In genomic region chr1:164899506-164899905, GRCm38 (mm10) we compare ENCODE assay signal across 9 mouse cellular contexts. TPM values are rescaled to one million over a fixed set of nuclear protein-coding genes. Genes with fewer than 3 reads are reported as not detected.
DNase-seq lines count a peak whose midpoint lies in the region; ATAC-seq and TF ChIP-seq lines count a peak whose summit lies in the region.
"Had no signal": no experiment of that assay in that cellular context is flagged by ENCODE, and none has a peak within 500 bp of the region (broad histone marks: within the 10 kb centered on the region; RNA-seq: fewer than 3 reads in every experiment).

No protein-coding gene starts in this region.

- peaks cover 9% of the 10 kb centered on the region; the same call in 1 of the 2 replicates for H3K4me1 ChIP-seq in forebrain, embryonic 15.5 days
- H3K4me1 ChIP-seq in intestine, embryonic 14.5 days (replicated peaks; ENCODE audit: control insufficient read depth, insufficient read depth, low read length): peaks cover 15% of the 10 kb centered on the region; the same call in 1 of the 2 replicates
- peaks cover 0 to 5% of the 10 kb centered on the region in 2 experiments; a peak in 2 of 4 replicates for H3K4me1 ChIP-seq in liver, embryonic 14.5 days (replicated peaks; ENCODE audit: control insufficient read depth in 2 of 2, insufficient read depth in 2 of 2, low read length in 1 of 2)
- peaks cover 10% of the 10 kb centered on the region; the same call in 1 of the 2 replicates for H3K4me1 ChIP-seq in stomach, embryonic 15.5 days

- TF ChIP-seq CTCF in liver, embryonic 14.5 days (IDR thresholded peaks at IDR 0.05; ENCODE audit: low read depth): no peak

- peak; percentile 18 for DNase-seq in gastrocnemius, postnatal 25 days
- DNase-seq in gastrocnemius, postnatal 10 days: no peak
- DNase-seq in intestine, embryonic 14.5 days (ENCODE audit: low spot score): peak; percentile 53
- no peak for DNase-seq in liver, embryonic 14.5 days (ENCODE audit: low read depth in 3 of 3, low spot score in 3 of 3)
- no peak for DNase-seq in layer of hippocampus, postnatal 14 days (ENCODE audit: low spot score in 2 of 2)
- no peak for DNase-seq in gastrocnemius, adult 8-10 months (ENCODE audit: low spot score in 2 of 2)

- H3K27ac ChIP-seq in forebrain, embryonic 15.5 days (replicated peaks): peak overlapping the region; percentile 89; the same call in 1 of the 2 replicates
- peak overlapping the region; percentile 27; the same call in 1 of the 2 replicates for H3K27ac ChIP-seq in intestine, embryonic 14.5 days (ENCODE audit: low read depth)
- H3K27ac ChIP-seq in liver, embryonic 14.5 days: no peak overlapping the region
- H3K27ac ChIP-seq in stomach, embryonic 15.5 days: no peak overlapping the region

- H3K36me3 ChIP-seq in forebrain, embryonic 15.5 days: no peaks in the 10 kb centered on the region
- no peaks in the 10 kb centered on the region for H3K36me3 ChIP-seq in intestine, embryonic 14.5 days (ENCODE audit: control insufficient read depth, insufficient read depth, low read length)
- no peaks in the 10 kb centered on the region for H3K36me3 ChIP-seq in liver, embryonic 14.5 days (replicated peaks; ENCODE audit: control insufficient read depth, insufficient read depth, low read depth)
- no peaks in the 10 kb centered on the region for H3K36me3 ChIP-seq in stomach, embryonic 15.5 days

- no peaks in the 10 kb centered on the region for H3K9me3 ChIP-seq in forebrain, embryonic 15.5 days
- H3K9me3 ChIP-seq in intestine, embryonic 14.5 days (ENCODE audit: control insufficient read depth, low read length): no peaks in the 10 kb centered on the region
- H3K9me3 ChIP-seq in liver, embryonic 14.5 days (ENCODE audit: control insufficient read depth, low read length): no peaks in the 10 kb centered on the region
- no peaks in the 10 kb centered on the region for H3K9me3 ChIP-seq in stomach, embryonic 15.5 days

- peak overlapping the region; percentile 62 for H3K4me3 ChIP-seq in forebrain, embryonic 15.5 days
- H3K4me3 ChIP-seq in intestine, embryonic 14.5 days (ENCODE audit: low read depth, low read length): 0 out of 2 replicates have a peak overlapping the region, but pooled peaks have one; percentile 49
- H3K4me3 ChIP-seq in liver, embryonic 14.5 days (ENCODE audit: insufficient read depth in 1 of 2, low read depth in 2 of 2, low read length in 2 of 2): no peak overlapping the region
- peak overlapping the region; percentile 53; the same call in 1 of the 2 replicates for H3K4me3 ChIP-seq in stomach, embryonic 15.5 days (replicated peaks)

- 0 out of 2 replicates have a peak, but pooled peaks have one; percentile 4 for ATAC-seq in forebrain, embryonic 15.5 days (replicated peaks)
- ATAC-seq in intestine, embryonic 14.5 days (replicated peaks; ENCODE audit: low FRiP score, low TSS enrichment, low read depth): no peak
- no peak for ATAC-seq in liver, embryonic 14.5 days (ENCODE audit: insufficient read depth)
- no peak for ATAC-seq in stomach, embryonic 15.5 days (ENCODE audit: insufficient read depth, low FRiP score, low read depth)

- H3K9ac ChIP-seq in forebrain, embryonic 15.5 days (replicated peaks): peak overlapping the region; percentile 88
- no peak overlapping the region for H3K9ac ChIP-seq in intestine, embryonic 14.5 days (ENCODE audit: low read length)
- no peak overlapping the region for H3K9ac ChIP-seq in liver, embryonic 14.5 days (replicated peaks)
- H3K9ac ChIP-seq in stomach, embryonic 15.5 days: no peak overlapping the region

- WGBS in forebrain, embryonic 15.5 days: 38% methylated on average over 7 of the region's 7 CpGs
- 35% methylated on average over 7 of the region's 7 CpGs for WGBS in intestine, embryonic 14.5 days
- WGBS in liver, embryonic 14.5 days (ENCODE audit: insufficient replicate concordance): 29% methylated on average over 7 of the region's 7 CpGs
- WGBS in stomach, embryonic 15.5 days: 31% methylated on average over 7 of the region's 7 CpGs

- H3K4me2 ChIP-seq in forebrain, embryonic 15.5 days (replicated peaks): peak overlapping the region; percentile 67
- peak overlapping the region; percentile 74 for H3K4me2 ChIP-seq in intestine, embryonic 14.5 days (ENCODE audit: low read length)
- peak overlapping the region; percentile 43 for H3K4me2 ChIP-seq in liver, embryonic 14.5 days (ENCODE audit: low read depth)
- H3K4me2 ChIP-seq in stomach, embryonic 15.5 days: peak overlapping the region; percentile 92

- TF ChIP-seq EP300 in liver, embryonic 14.5 days (IDR thresholded peaks at IDR 0.05; ENCODE audit: low read depth): no peak

- no peaks in the 10 kb centered on the region for H3K27me3 ChIP-seq in forebrain, embryonic 15.5 days
- no peaks in the 10 kb centered on the region for H3K27me3 ChIP-seq in intestine, embryonic 14.5 days (replicated peaks; ENCODE audit: control insufficient read depth, insufficient read depth, low read length)
- H3K27me3 ChIP-seq in liver, embryonic 14.5 days (ENCODE audit: control insufficient read depth, insufficient read depth, low read length): no peaks in the 10 kb centered on the region
- no peaks in the 10 kb centered on the region for H3K27me3 ChIP-seq in stomach, embryonic 15.5 days (replicated peaks)

RNA-seq across cellular contexts. Expression of gene Xcl1, which starts 35.8 kb away (rescaled TPM):
- not detected for total RNA-seq in gastrocnemius, postnatal 25 days (2021)
- total RNA-seq in gastrocnemius, postnatal 10 days (2021): not detected
- polyA plus RNA-seq in forebrain, embryonic 15.5 days (2015; fragmentation: Nextera tagmentation; extraction: Ambion mirVana): not detected in 2 replicates
- polyA plus RNA-seq in intestine, embryonic 14.5 days (2014; fragmentation: Nextera tagmentation; extraction: Ambion mirVana): not detected in 2 replicates
- not detected in 2 replicates for polyA plus RNA-seq in liver, embryonic 14.5 days (2012; rRNA removed)
- polyA plus RNA-seq in liver, embryonic 14.5 days (2014; fragmentation: Nextera tagmentation; extraction: Ambion mirVana): not detected in 2 replicates
- polyA plus RNA-seq in stomach, embryonic 15.5 days (2015; fragmentation: Nextera tagmentation; extraction: Ambion mirVana): not detected in 2 replicates
- total RNA-seq in layer of hippocampus, postnatal 14 days (2021): not detected
- not detected for total RNA-seq in gastrocnemius, adult 8-10 months (2022)
- polyA plus RNA-seq: erythroblast, embryonic 14.5 days had no signal

Comparison
In these comparisons a context has a peak if more than half of its experiments do, and no peak if none do; other contexts are left out.
1. DNase-seq: peak in gastrocnemius, postnatal 25 days (single experiment) and intestine, embryonic 14.5 days (single experiment); none in gastrocnemius, postnatal 10 days (single experiment), liver, embryonic 14.5 days (0 of 3), layer of hippocampus, postnatal 14 days (0 of 2) and gastrocnemius, adult 8-10 months (0 of 2).
2. H3K27ac ChIP-seq: peak in forebrain, embryonic 15.5 days (single experiment) and intestine, embryonic 14.5 days (single experiment); none in liver, embryonic 14.5 days (single experiment) and stomach, embryonic 15.5 days (single experiment).
3. H3K4me3 ChIP-seq: peak in forebrain, embryonic 15.5 days (single experiment), intestine, embryonic 14.5 days (single experiment) and stomach, embryonic 15.5 days (single experiment); none in liver, embryonic 14.5 days (0 of 2).
4. Peak in every context shown above with its lines, with median percentiles within 50 percentile points of each other: H3K4me2 ChIP-seq.